Mouse (Mus musculus) lung, postnatal 0 days (tissue): ENCODE data around the gene Ercc6l2. TPM values are rescaled to one million over a fixed set of nuclear protein-coding genes. Genes with fewer than 3 reads are reported as not detected.

Experiments
- ATAC-seq: fragments of 200-750 bp; cut with Nextera tagmentation; 2 replicates; pipeline ENCODE4 v1.8.0; 2017; ENCODE audit warnings: moderate library complexity
- DNase-seq: peaks from one replicate; pipeline ENCODE4 v3.0.0-alpha.2; 2016; ENCODE audit warnings: low spot score
- H3K27ac ChIP-seq: fragments of 300-500 bp; sonication (generic); 2 replicates; pipeline ENCODE4 v1.5.1; 2014; ENCODE audit warnings: antibody characterized with exemption, mild to moderate bottlenecking, low read length, mixed read lengths
- H3K27me3 ChIP-seq: fragments of 300-500 bp; sonication (generic); replicated peaks from 2 replicates; pipeline ENCODE4 v1.6.1; 2014; ENCODE audit warnings: low read length, mixed read lengths; ENCODE audit not compliant: insufficient read depth
- H3K36me3 ChIP-seq: fragments of 300-500 bp; sonication (generic); 2 replicates; pipeline ENCODE4 v1.6.1; 2014; ENCODE audit warnings: low read length, mixed read lengths; ENCODE audit not compliant: insufficient read depth
- H3K4me1 ChIP-seq: fragments of 300-500 bp; sonication (generic); 2 replicates; pipeline ENCODE4 v1.6.1; 2014; ENCODE audit warnings: antibody characterized with exemption, low read depth, low read length, mixed read lengths; ENCODE audit not compliant: insufficient read depth
- H3K4me2 ChIP-seq: fragments of 300-500 bp; sonication (generic); replicated peaks from 2 replicates; pipeline ENCODE4 v1.6.1; 2014; ENCODE audit warnings: low read depth, mild to moderate bottlenecking, low read length, moderate library complexity, mixed read lengths
- H3K4me3 ChIP-seq: fragments of 300-500 bp; sonication (generic); 2 replicates; pipeline ENCODE4 v1.5.1; 2014; ENCODE audit warnings: low read depth, low read length
- H3K9ac ChIP-seq: fragments of 300-500 bp; sonication (generic); replicated peaks from 2 replicates; pipeline ENCODE4 v1.6.1; 2014; ENCODE audit warnings: low read depth, mild to moderate bottlenecking
- H3K9me3 ChIP-seq: fragments of 300-500 bp; sonication (generic); 2 replicates; pipeline ENCODE4 v1.6.1; 2016; ENCODE audit warnings: low read length, mixed read lengths
- CTCF ChIP-seq: IDR thresholded peaks from 2 replicates; pipeline ENCODE4 v1.5.1; 2016; ENCODE audit warnings: antibody characterized with exemption, mild to moderate bottlenecking
- EP300 ChIP-seq: IDR thresholded peaks from 2 replicates; pipeline ENCODE4 v1.6.1; 2016; ENCODE audit warnings: antibody characterized with exemption, mild to moderate bottlenecking, control low read depth
- WGBS: fragments of 180-500 bp; shearing (Covaris S2); extraction: QIAGEN DNeasy Blood & Tissue Kit; methylation state at CpG from one replicate; pipeline ENCODE4 v1.1.7; 2014; 5-methylcytosine and 5-hydroxymethylcytosine counted together
- polyA plus RNA-seq: library from polyadenylated mRNA; unstranded; fragments of >200 nt; fragmentation: Nextera tagmentation; extraction: Ambion mirVana; gene quantifications from 2 replicates; pipeline ENCODE4 v1.2.1, GENCODE M21; 2015

Ercc6l2 gene
- polyA plus RNA-seq, 1 experiment from 2014 or later: 11.1 TPM

DNA sequence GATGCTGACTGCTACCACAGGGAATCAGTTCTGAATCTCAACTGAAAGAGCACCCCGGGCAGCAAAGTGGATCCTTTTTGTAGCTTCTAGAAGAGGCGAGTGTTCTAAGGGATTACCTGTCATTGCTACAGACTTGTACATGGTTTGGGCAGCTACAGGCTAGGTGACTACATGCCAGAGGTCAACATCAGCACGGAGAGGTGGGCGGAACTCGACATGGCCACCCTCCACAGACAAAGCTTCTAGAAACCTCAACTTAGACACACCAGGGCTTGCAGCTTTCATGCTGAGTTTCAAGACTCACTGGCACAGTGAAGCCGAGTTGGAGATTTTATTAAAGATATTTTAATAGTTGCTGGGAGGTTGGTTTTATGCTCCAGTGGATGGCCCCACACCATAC is 98.1 kb downstream of the Ercc6l2 start:
- H3K9me3 ChIP-seq: no peaks in the 10 kb centered on the region
- DNase-seq: no peak
- peaks cover 17% of the 10 kb centered on the region for H3K4me1 ChIP-seq
- H3K4me3 ChIP-seq: no peak overlapping the region
- 89% methylated on average over 6 of the region's 6 CpGs for WGBS
- TF ChIP-seq CTCF: no peak
- TF ChIP-seq EP300: no peak
- no peaks in the 10 kb centered on the region for H3K27me3 ChIP-seq
- no peak overlapping the region for H3K9ac ChIP-seq
- no peaks in the 10 kb centered on the region for H3K36me3 ChIP-seq
- no peak overlapping the region for H3K4me2 ChIP-seq
- no peak overlapping the region for H3K27ac ChIP-seq
- ATAC-seq: no peak

- no peaks in the 10 kb centered on the region for H3K27me3 ChIP-seq
- no peaks in the 10 kb centered on the region for H3K36me3 ChIP-seq
- no peak overlapping the region for H3K9ac ChIP-seq
- H3K4me3 ChIP-seq: no peak overlapping the region
- H3K4me2 ChIP-seq: no peak overlapping the region
- peak; percentile 59 for DNase-seq
- 9% methylated on average over 3 of the region's 3 CpGs for WGBS
- H3K9me3 ChIP-seq: no peaks in the 10 kb centered on the region
- H3K27ac ChIP-seq: peak overlapping the region; percentile 20; the same call in 1 of the 2 replicates
- TF ChIP-seq CTCF: no peak
- peak; percentile 77 for TF ChIP-seq EP300
- peaks cover 31% of the 10 kb centered on the region for H3K4me1 ChIP-seq
- peak; percentile 20; the same call in 1 of the 2 replicates for ATAC-seq
Measured at GRCm38 (mm10) chr13:63915176-63915575, 100.1 kb downstream of the Ercc6l2 start.

DNA sequence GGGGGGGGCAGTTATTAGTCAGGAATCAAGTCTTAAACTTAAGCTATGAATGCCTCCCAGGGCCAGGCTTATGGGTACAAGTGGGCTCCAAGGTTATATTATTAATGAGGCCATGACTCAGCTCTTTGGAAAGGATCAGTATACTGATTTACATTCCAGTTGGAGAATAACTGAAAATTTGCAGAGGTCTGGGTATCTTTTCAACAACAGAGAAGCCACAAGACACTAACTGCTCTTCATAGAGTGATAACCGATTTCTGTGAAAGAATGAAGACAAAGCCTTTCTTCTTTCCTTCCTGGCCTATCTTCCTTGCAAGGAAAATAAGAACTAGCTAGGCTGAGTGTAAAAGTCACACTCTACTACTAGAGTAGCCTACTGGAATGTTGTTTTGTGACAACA is 100.6 kb downstream of the Ercc6l2 start:
- H3K27ac ChIP-seq: peak overlapping the region; percentile 26; the same call in 1 of the 2 replicates
- no peak overlapping the region for H3K4me2 ChIP-seq
- no peak for DNase-seq
- WGBS: 66% methylated on average over 1 of the region's 1 CpGs
- H3K36me3 ChIP-seq: no peaks in the 10 kb centered on the region
- no peaks in the 10 kb centered on the region for H3K27me3 ChIP-seq
- H3K9ac ChIP-seq: no peak overlapping the region
- H3K4me3 ChIP-seq: no peak overlapping the region
- H3K9me3 ChIP-seq: no peaks in the 10 kb centered on the region
- peaks cover 31% of the 10 kb centered on the region for H3K4me1 ChIP-seq
- no peak for ATAC-seq
- no peak for TF ChIP-seq CTCF
- no peak for TF ChIP-seq EP300

DNA sequence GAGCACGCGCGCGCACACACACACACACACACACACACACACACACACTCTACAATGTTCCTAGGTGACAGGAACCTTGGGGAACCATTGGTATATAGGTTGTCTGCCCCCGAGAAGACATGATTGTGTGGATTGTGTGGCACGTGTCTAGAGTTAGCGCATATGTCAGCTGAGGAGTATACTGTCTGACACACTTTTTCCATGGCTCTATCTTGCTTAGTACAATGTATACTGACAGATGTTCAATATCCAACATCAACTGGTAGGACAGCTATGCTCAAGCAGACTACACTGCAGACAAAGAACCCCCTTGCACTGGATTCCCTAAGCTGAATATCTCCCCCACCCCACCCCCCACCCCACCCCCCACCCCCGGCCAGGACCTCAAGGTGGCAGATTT is 101.5 kb downstream of the Ercc6l2 start:
- DNase-seq: peak; percentile 42
- ATAC-seq: peak; percentile 27; the same call in 1 of the 2 replicates
- H3K9me3 ChIP-seq: no peaks in the 10 kb centered on the region
- no peak for TF ChIP-seq CTCF
- no peak for TF ChIP-seq EP300
- H3K36me3 ChIP-seq: no peaks in the 10 kb centered on the region
- H3K4me1 ChIP-seq: peaks cover 31% of the 10 kb centered on the region
- no peak overlapping the region for H3K9ac ChIP-seq
- H3K4me3 ChIP-seq: no peak overlapping the region
- H3K27ac ChIP-seq: peak overlapping the region; percentile 28; the same call in 1 of the 2 replicates
- no peak overlapping the region for H3K4me2 ChIP-seq
- H3K27me3 ChIP-seq: no peaks in the 10 kb centered on the region
- 73% methylated on average over 8 of the region's 8 CpGs for WGBS

DNA sequence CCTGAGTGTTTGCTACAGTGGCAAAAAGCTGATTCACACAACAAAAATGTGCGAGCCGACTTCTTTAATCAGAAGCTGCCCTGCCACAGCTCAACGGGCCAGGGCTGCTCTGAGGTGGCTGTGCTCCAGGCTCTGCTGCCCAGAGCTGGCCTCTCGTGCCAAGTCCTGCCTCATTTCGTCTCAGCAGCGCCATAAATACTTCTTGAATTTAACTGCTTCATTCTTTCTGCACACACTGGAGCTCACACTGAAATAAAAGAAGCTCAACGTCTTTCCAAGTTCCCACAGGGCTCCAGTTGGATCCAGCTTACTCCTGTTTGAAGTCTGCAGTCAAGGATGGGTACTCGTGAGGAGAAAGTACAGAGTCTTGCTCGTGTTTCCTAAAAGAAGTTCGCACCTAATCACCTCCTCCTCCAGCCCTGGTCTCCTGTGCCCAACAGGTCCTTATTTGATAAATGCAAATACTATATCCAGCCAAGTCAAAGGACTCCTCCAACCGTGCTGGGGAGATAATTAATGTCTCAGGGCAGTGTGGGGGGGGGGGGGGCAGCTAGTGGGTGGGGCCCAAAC is 102.2 kb downstream of the Ercc6l2 start:
- ATAC-seq (peak; percentile 71), DNase-seq (peak; percentile 80)
- Histone ChIP-seq H3K4me2 (no peak overlapping the region), H3K36me3 (no peaks in the 10 kb centered on the region), H3K9ac (no peak overlapping the region), H3K4me3 (no peak overlapping the region), H3K9me3 (no peaks in the 10 kb centered on the region), H3K4me1 (peaks cover 31% of the 10 kb centered on the region), H3K27me3 (no peaks in the 10 kb centered on the region), H3K27ac (peak overlapping the region; percentile 28)
- WGBS: 17% methylated on average over 11 of the region's 11 CpGs
- TF ChIP-seq CTCF (no peak), EP300 (no peak)

DNA sequence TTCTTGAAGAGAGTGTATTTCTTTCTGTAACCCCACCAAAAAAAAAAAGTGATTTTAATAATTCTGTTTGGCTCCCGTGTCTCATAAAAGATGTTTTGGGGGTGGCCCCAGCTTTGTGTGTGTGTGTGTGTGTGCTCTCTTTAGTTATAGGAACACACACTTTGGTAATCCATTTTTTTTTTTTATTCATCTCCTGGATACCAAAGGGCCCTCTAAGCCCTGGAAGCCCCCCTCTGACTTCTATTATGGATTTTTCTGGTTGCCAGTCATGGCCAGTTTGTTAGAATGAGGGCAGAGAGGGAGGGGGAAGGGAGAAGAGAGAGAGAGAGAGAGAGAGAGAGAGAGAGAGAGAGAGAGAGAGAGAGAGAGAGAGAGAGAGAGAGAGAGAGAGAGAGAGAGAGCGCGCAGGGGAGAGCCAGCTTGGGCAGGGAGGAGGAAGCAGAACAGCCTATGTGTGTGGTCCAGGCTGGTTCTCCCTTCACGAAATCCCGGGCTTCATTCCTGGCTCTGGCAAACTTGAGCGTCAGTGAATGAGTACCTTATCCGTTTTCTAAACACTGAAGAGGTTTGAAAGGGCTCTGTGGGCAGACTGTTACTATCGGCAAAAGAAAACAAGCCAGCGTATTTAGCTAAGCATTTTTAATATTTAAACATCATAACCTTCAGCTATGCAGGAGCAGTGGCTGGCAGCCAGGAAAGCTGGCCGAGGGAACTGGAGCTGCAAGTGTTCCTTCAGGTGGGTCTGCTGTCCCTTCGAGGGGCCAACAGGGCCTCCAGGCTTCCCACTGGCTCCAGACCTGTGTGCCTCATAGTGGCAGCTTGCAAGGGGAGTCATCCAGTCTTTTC is 103.0 kb downstream of the Ercc6l2 start:
- peak; percentile 51 for ATAC-seq
- WGBS: 11% methylated on average over 11 of the region's 11 CpGs
- Histone ChIP-seq H3K27me3 (no peaks in the 10 kb centered on the region), H3K9me3 (no peaks in the 10 kb centered on the region), H3K9ac (no peak overlapping the region), H3K36me3 (no peaks in the 10 kb centered on the region), H3K4me2 (peak overlapping the region; percentile 43), H3K4me1 (peaks cover 31% of the 10 kb centered on the region), H3K4me3 (no peak overlapping the region), H3K27ac (peak overlapping the region; percentile 68)
- DNase-seq: peak; percentile 73
- TF ChIP-seq EP300 (no peak), CTCF (no peak)
